Mouse (Mus musculus) heart, embryonic 14.5 days (tissue): ENCODE data around the gene Sebox. TPM values are rescaled to one million over a fixed set of nuclear protein-coding genes. Genes with fewer than 3 reads are reported as not detected.
"Not testable (repeated sequence)": the region's sequence is repeated elsewhere in the genome, so short reads cannot be mapped to it uniquely, and the experiment has no call there.

Experiments used
- ATAC-seq: fragments of 200-750 bp; cut with Nextera tagmentation; 2 replicates; pipeline ENCODE4 v1.8.0; 2017; ENCODE audit warnings: low read depth, moderate TSS enrichment; ENCODE audit not compliant: insufficient number of reproducible peaks, insufficient read depth, low FRiP score
- H3K27ac ChIP-seq, 2 experiments: fragments of 200-500 bp in 1 of 2; fragments of 300-500 bp in 1 of 2; sonication (generic) in 1 of 2; replicated peaks in 1 of 2; 2 replicates each; pipeline ENCODE4 v1.5.1; 2012 to 2014; ENCODE audit warnings: low read depth in 2 of 2, low read length in 2 of 2, control low read depth in 1 of 2, mild to moderate bottlenecking in 1 of 2, mixed read lengths in 1 of 2; ENCODE audit not compliant: control insufficient read depth in 1 of 2, insufficient read depth in 1 of 2
- H3K27me3 ChIP-seq: fragments of 300-500 bp; sonication (generic); 2 replicates; pipeline ENCODE4 v1.6.1; 2014; ENCODE audit warnings: mild to moderate bottlenecking, low read length, control low read depth; ENCODE audit not compliant: control insufficient read depth, insufficient read depth
- H3K36me3 ChIP-seq: fragments of 300-500 bp; sonication (generic); 2 replicates; pipeline ENCODE4 v1.6.1; 2014; ENCODE audit warnings: mild to moderate bottlenecking, control low read depth, low read length, mixed read lengths; ENCODE audit not compliant: control insufficient read depth, insufficient read depth
- H3K4me1 ChIP-seq, 2 experiments: fragments of 200-500 bp in 1 of 2; fragments of 300-500 bp in 1 of 2; sonication (generic) in 1 of 2; 2 replicates each; pipeline ENCODE4 v1.6.1; 2012 to 2014; ENCODE audit warnings: low read length in 2 of 2, control low read depth in 1 of 2, mixed read lengths in 1 of 2; ENCODE audit not compliant: control insufficient read depth in 2 of 2, insufficient read depth in 2 of 2
- H3K4me2 ChIP-seq: fragments of 300-500 bp; sonication (generic); 2 replicates; pipeline ENCODE4 v1.6.1; 2014; ENCODE audit warnings: mild to moderate bottlenecking, low read length
- H3K4me3 ChIP-seq, 2 experiments: fragments of 200-500 bp in 1 of 2; fragments of 300-500 bp in 1 of 2; sonication (generic) in 1 of 2; 2 replicates each; pipeline ENCODE4 v1.5.1; 2012 to 2014; ENCODE audit warnings: low read length in 2 of 2, mild to moderate bottlenecking in 2 of 2, control low read depth in 1 of 2, low read depth in 1 of 2, moderate library complexity in 1 of 2; ENCODE audit not compliant: control insufficient read depth in 1 of 2, insufficient read depth in 1 of 2
- H3K9ac ChIP-seq: fragments of 300-500 bp; sonication (generic); 2 replicates; pipeline ENCODE4 v1.6.1; 2014; ENCODE audit warnings: mild to moderate bottlenecking, low read length
- H3K9me3 ChIP-seq: fragments of 300-500 bp; sonication (generic); 2 replicates; pipeline ENCODE4 v1.6.1; 2016; ENCODE audit warnings: low read length, control low read depth; ENCODE audit not compliant: control insufficient read depth
- WGBS: fragments of 180-500 bp; shearing (Covaris S2); extraction: QIAGEN DNeasy Blood & Tissue Kit; methylation state at CpG from one replicate; pipeline ENCODE4 v1.1.7; 2014; 5-methylcytosine and 5-hydroxymethylcytosine counted together
- polyA plus RNA-seq: library from polyadenylated mRNA; unstranded; fragments of >200 nt; fragmentation: Nextera tagmentation; extraction: Ambion mirVana; gene quantifications from 2 replicates; pipeline ENCODE4 v1.2.1, GENCODE M21; 2014

The Sebox gene
- polyA plus RNA-seq, 1 experiment from 2014 or later = not detected

DNA sequence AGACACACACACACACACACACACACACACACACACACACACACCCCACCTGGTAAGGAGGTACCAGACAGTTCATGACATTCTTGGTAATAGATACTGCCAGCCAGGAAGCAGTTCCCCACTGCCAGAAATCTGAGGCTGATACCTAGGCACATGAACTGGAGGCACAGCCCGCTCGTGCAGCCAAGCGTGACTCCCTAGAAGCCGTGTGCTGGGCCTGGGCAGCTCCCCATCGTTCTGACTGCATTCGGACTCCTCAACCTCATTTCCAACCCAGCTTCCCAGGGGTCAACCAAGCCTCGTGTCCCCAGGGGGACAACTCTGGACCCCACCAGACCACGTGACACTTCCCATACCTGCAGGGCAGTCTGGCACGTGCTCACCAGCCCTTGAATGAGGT lies 25.5 kb downstream of the Sebox start:
- 88% methylated on average over 9 of the region's 9 CpGs for WGBS
- Histone ChIP-seq H3K9me3 (no peaks in the 10 kb centered on the region), H3K4me3 (no peak overlapping the region), H3K27ac (no peak overlapping the region), H3K4me2 (no peak overlapping the region), H3K9ac (no peak overlapping the region), H3K4me1 (peaks cover 2 to 3% of the 10 kb centered on the region in 2 experiments; a peak in 2 of 4 replicates), H3K36me3 (peaks cover 76% of the 10 kb centered on the region), H3K27me3 (no peaks in the 10 kb centered on the region)
- ATAC-seq = no peak

DNA sequence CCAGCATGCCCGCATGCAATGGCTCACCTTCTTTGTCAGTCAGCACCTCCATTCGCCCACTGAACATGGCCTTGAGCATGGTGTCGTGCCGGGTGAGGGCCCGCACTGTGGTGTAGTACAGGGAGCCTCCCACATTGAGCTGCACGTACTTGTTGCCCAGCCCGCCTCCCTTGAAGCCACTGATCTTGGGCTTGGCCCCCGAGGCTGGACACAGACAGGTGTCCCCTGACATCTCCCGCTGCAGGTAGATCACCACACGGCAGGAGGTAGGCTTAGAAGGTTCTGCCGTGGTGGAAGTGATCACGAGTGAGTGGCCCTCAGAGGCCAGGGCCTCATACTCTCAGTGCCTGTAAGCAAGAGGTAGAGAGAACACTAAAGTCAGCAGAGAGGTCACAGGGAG lies 26.8 kb downstream of the Sebox start:
- WGBS = 83% methylated on average over 12 of the region's 12 CpGs

DNA sequence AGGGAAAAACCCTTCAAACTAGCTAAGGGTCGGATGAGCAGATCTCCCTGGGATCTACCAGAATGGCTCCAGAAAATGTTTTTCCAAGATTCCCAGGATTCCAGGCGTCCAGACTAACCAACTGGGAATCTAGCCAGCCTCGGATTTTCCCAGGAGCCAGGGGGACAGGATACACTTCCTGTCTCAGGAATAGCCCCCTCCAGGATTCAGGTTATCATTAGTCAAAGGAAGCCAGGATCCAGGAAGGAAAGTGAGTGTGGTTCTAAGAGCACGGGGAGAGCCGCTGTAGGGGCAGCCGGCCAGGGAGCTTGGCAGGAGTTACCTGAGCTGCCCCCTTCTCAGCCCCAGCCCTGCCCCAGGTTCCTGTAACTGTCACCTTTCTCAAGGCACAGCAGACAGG lies 27.8 kb downstream of the Sebox start:
- Histone ChIP-seq H3K9ac (no peak overlapping the region), H3K4me1 (peaks cover 4 to 13% of the 10 kb centered on the region in 2 experiments), H3K27ac (peak overlapping the region; percentile 74 to 78), H3K4me2 (peak overlapping the region; percentile 7; the same call in 1 of the 2 replicates), H3K4me3 (no peak overlapping the region), H3K27me3 (no peaks in the 10 kb centered on the region), H3K36me3 (peaks cover 57% of the 10 kb centered on the region), H3K9me3 (no peaks in the 10 kb centered on the region)
- 53% methylated on average over 6 of the region's 6 CpGs for WGBS
- 0 out of 2 replicates have a peak, but pooled peaks have one; percentile 25 for ATAC-seq

More for the DNA sequence above, 26.8 kb downstream of the Sebox start:
- Histone ChIP-seq H3K9me3 (no peaks in the 10 kb centered on the region), H3K27me3 (no peaks in the 10 kb centered on the region), H3K4me3 (no peak overlapping the region), H3K4me1 (peaks cover 4 to 10% of the 10 kb centered on the region in 2 experiments; a peak in 3 of 4 replicates), H3K36me3 (peaks cover 67% of the 10 kb centered on the region), H3K4me2 (no peak overlapping the region; the same call in 1 of the 2 replicates), H3K9ac (no peak overlapping the region), H3K27ac (peak overlapping the region; percentile 74 to 78; a peak in 2 of 4 replicates)
- no peak for ATAC-seq

DNA sequence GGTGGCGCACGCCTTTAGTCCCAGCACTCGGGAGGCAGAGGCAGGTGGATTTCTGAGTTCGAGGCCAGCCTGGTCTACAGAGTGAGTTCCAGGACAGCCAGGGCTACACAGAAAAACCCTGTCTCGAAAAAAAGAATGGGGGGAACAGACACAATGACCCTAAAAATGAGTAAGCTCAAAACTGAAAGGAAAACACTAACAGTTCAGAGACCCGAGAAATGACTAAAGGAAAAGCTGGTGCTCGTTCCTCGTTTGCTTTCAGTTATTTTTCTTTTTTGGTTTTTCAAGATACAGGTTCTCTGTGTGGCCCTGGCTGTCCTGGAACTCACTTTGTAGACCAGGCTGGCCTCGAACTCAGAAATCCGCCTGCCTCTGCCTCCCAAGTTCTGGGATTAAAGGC lies 28.3 kb downstream of the Sebox start:
- 80% methylated on average over 10 of the region's 10 CpGs for WGBS
- H3K36me3 ChIP-seq = peaks cover 52% of the 10 kb centered on the region

GRCm38 (mm10) chr11:78534516-78534915 lies 31.3 kb downstream of the Sebox start:
- peak overlapping the region; percentile 86 for H3K9ac ChIP-seq
- H3K27me3 ChIP-seq = no peaks in the 10 kb centered on the region
- peak overlapping the region in 1 of 2 experiments; percentile 83; a peak in 3 of 4 replicates for H3K4me3 ChIP-seq
- H3K4me2 ChIP-seq = peak overlapping the region; percentile 81
- H3K27ac ChIP-seq = peak overlapping the region in 1 of 2 experiments; percentile 89; a peak in 2 of 4 replicates
- peaks cover 10 to 25% of the 10 kb centered on the region in 2 experiments for H3K4me1 ChIP-seq
- WGBS = 74% methylated on average over 4 of the region's 4 CpGs
- H3K36me3 ChIP-seq = peaks cover 37% of the 10 kb centered on the region
- no peak for ATAC-seq
- H3K9me3 ChIP-seq = no peaks in the 10 kb centered on the region

More for the DNA sequence above, 28.3 kb downstream of the Sebox start:
- H3K4me2 ChIP-seq, H3K27me3 ChIP-seq, ATAC-seq, H3K9ac ChIP-seq, H3K4me3 ChIP-seq, H3K9me3 ChIP-seq: not testable (repeated sequence)
- peaks cover 4 to 13% of the 10 kb centered on the region in 2 experiments for H3K4me1 ChIP-seq
- peak overlapping the region; percentile 47 to 78; a peak in 3 of 4 replicates for H3K27ac ChIP-seq

- WGBS = under 1% methylated on average over 23 of the region's 23 CpGs
- ATAC-seq = peak; percentile 34; the same call in 1 of the 2 replicates
- Histone ChIP-seq H3K36me3 (peaks cover 37% of the 10 kb centered on the region), H3K4me3 (peak overlapping the region; percentile 83 to 87), H3K9me3 (no peaks in the 10 kb centered on the region), H3K27me3 (no peaks in the 10 kb centered on the region), H3K4me1 (peaks cover 10 to 25% of the 10 kb centered on the region in 2 experiments), H3K9ac (peak overlapping the region; percentile 86), H3K27ac (peak overlapping the region; percentile 89 to 97), H3K4me2 (peak overlapping the region; percentile 81)
Measured at GRCm38 (mm10) chr11:78535376-78536079, 32.3 kb downstream of the Sebox start.

DNA sequence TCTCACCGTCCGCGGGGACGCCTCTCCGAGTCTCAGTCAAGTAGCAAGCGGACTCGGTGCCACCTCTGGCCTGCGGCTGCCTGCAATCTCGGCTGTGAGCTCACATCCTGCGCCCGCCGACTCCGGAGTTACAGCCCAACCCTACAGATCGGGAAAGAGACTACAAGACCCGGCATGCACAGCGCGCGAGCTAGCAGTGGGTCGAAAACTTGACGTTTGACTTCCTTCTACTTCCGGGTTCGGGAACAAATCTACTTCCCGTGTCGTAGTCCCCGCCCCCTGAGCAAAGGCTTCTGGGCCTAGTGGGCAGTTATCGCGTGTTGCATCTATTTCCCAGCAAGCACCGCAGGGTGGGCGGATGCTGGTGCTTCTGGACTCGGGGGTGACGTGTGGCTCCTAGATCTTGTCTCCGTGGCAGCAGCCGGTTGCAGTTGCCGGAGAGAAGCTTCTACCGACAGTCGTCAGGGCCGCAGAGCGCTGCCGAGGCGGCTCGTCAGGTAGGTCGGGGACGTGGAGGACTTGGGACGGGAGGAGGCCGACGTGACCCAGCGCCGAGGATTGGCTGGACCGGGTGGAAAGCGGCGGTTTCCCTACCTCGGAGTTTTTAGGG lies 32.9 kb downstream of the Sebox start, which contains the start of the genes Tnfaip1 and Ift20:
Tnfaip1 (minus strand) TSS at position 253 of the 610 bp plus-strand sequence.
Ift20 (plus strand) TSS at position 282 of the 610 bp plus-strand sequence.
- H3K4me1 ChIP-seq = peaks cover 9 to 25% of the 10 kb centered on the region in 2 experiments
- H3K27me3 ChIP-seq = no peaks in the 10 kb centered on the region
- H3K9me3 ChIP-seq = no peaks in the 10 kb centered on the region
- H3K4me2 ChIP-seq = peak within 1 kb of the TSS; percentile 95
- H3K36me3 ChIP-seq = peaks cover 40% of the 10 kb centered on the region
- H3K4me3 ChIP-seq = peak within 1 kb of the TSS; percentile 83 to 88
- peak; percentile 95 for ATAC-seq
- under 1% methylated on average over 52 of the region's 52 CpGs for WGBS
- H3K27ac ChIP-seq = peak within 1 kb of the TSS; percentile 89 to 97
- H3K9ac ChIP-seq = peak within 1 kb of the TSS; percentile 94
